Mouse (Mus musculus): Measurements from ENCODE around the gene Adcy9.

DNA sequence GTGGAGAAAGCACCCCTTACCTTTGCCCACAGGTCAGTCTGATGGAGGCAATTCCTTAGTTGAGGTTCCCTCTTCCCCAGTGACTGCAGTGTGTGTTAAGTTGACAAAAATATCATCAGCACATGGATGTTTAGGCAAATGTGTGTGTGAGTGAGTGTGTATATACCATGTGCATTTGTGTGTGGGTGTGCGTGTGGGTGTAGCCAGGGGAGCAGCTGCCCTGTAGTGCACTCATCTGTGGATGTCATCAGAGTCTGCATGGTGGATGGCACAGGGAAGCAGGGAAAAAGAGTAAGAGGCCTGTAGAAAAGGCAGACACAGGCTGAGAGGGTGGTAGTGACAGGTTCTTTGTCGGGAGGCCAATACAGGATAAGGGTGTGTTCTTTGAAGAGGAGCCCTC is 94.5 kb downstream of the Adcy9 start:
- TF ChIP-seq CTCF (IDR thresholded peaks at IDR 0.05; ENCODE audit: low read depth, low read length) = no peak
- TF ChIP-seq POLR2A (IDR thresholded peaks at IDR 0.05; ENCODE audit: extremely low read depth, insufficient read depth, low read length) = no peak
